Mouse (Mus musculus): Measurements from ENCODE around the gene Ptbp1. TPM values are rescaled to one million over a fixed set of nuclear protein-coding genes. Genes with fewer than 3 reads are reported as not detected.

Gene Ptbp1
- total RNA-seq (2017), result 165 and 178 TPM in 2 replicates

- peak; percentile 83 for ATAC-seq (replicated peaks in 1 of 2; ENCODE audit: insufficient read depth in 1 of 2, low FRiP score in 2 of 2, low TSS enrichment in 1 of 2, low read depth in 1 of 2, poor library complexity in 2 of 2, severe bottlenecking in 2 of 2)
Observed at GRCm38 (mm10) chr10:79853860-79854795, at the start of gene Ptbp1. Gene Ptbp1, plus strand, starts transcription at chr10:79854427.

- ATAC-seq (replicated peaks in 1 of 2; ENCODE audit: insufficient read depth in 1 of 2, low FRiP score in 2 of 2, low TSS enrichment in 1 of 2, low read depth in 1 of 2, poor library complexity in 2 of 2, severe bottlenecking in 2 of 2), result no peak
Observed at GRCm38 (mm10) chr10:79805636-79806035, 48.6 kb upstream of the Ptbp1 start.

DNA sequence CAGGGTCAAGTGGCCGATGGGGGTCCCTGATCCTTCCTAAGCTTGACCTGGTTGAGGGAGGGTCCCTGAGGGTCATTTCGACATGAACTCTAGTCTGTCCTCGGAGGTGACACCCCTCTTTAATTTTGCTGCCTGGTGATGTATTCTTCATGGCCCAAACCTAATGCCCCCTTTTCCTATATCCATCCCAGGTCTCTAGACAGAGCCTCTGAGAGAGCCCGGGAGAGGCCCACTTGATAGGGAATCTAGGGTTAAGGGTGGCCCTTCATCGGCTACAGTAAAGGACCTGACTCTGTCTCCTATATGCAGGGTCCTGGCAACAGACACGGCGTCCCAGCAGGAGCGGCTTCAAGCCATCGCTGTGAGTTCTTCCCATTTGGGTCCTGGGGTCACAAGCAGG, 47.9 kb upstream of the Ptbp1 start:
- ATAC-seq (replicated peaks in 1 of 2; ENCODE audit: insufficient read depth in 1 of 2, low FRiP score in 2 of 2, low TSS enrichment in 1 of 2, low read depth in 1 of 2, poor library complexity in 2 of 2, severe bottlenecking in 2 of 2), result no peak

GRCm38 (mm10) chr10:79806972-79807371, 47.3 kb upstream of the Ptbp1 start:
- ATAC-seq (replicated peaks in 1 of 2; ENCODE audit: insufficient read depth in 1 of 2, low FRiP score in 2 of 2, low TSS enrichment in 1 of 2, low read depth in 1 of 2, poor library complexity in 2 of 2, severe bottlenecking in 2 of 2), result no peak

DNA sequence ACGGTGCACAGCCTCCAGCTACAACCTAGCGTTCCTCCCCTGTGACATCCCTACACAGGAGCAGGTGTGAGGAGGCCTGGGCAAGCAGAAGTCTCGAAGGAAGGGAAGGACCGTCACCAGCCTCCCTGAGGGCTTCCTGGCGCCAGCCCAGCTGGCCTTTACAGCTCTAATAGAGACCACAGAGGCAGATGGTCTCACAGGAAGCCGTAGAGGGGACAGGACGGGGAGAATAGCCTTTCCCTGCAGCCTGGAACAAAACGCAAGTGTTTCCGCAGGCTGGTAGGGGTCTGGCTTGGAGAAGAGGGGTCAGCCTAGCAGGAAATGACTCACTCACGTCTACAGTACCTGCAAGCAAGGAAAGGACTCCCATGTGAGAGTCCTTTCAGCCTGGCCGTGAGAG, 46.4 kb upstream of the Ptbp1 start:
- no peak for ATAC-seq (replicated peaks in 1 of 2; ENCODE audit: insufficient read depth in 1 of 2, low FRiP score in 2 of 2, low TSS enrichment in 1 of 2, low read depth in 1 of 2, poor library complexity in 2 of 2, severe bottlenecking in 2 of 2)

DNA sequence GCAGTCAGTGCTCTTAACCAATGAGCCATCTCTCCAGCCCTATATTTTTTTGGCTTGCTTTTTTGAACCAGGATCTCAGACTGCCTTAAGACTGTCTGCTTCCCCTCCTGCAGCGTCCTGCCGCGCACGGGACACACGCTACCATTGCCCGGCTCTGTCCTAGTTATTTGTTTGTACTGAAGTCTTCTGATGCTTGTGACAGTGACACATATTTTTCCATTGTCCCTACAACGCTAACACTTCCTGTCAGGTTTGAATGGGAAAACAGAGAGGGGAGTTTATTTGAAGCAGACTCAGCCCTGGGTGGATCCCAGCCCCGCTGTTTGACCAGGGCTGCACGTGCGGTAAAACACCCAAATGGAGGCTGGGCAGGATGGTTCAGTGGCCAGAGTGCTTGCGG, 45.5 kb upstream of the Ptbp1 start:
- ATAC-seq (replicated peaks in 1 of 2; ENCODE audit: insufficient read depth in 1 of 2, low FRiP score in 2 of 2, low TSS enrichment in 1 of 2, low read depth in 1 of 2, poor library complexity in 2 of 2, severe bottlenecking in 2 of 2), result no peak

- ATAC-seq (replicated peaks in 1 of 2; ENCODE audit: insufficient read depth in 1 of 2, low FRiP score in 2 of 2, low TSS enrichment in 1 of 2, low read depth in 1 of 2, poor library complexity in 2 of 2, severe bottlenecking in 2 of 2), result peak; percentile 74 to 85
Observed at GRCm38 (mm10) chr10:79811736-79812637, 42.2 kb upstream of the Ptbp1 start.

DNA sequence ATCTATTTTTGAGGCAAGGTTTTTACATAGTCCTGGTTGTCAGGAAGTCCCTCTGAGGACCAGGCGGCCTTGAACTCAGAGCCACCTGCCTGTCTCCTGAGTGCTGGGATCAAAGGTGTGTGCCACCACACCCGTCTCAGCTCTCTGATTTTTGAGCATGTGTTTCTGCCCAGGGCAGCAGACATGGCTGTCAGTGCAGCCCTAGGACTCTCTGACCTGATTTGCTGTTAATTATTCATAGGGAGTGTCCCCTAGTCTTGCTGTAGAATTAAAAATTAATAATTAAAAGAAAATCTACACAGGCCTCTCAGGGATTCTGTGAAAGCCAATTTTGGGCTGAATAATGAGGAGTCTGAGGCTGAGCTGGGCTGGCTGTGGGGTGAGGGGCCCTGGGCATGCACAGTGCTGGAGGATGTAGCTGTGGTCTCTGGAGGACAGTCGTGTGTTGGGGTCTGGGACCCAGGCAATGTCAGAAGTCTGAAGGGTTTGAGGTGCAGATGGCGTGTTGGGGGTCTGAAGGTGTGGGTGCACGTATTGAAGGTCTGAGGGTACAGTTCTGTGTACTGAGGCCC, 39.9 kb upstream of the Ptbp1 start:
- no peak for ATAC-seq (replicated peaks in 1 of 2; ENCODE audit: insufficient read depth in 1 of 2, low FRiP score in 2 of 2, low TSS enrichment in 1 of 2, low read depth in 1 of 2, poor library complexity in 2 of 2, severe bottlenecking in 2 of 2)

GRCm38 (mm10) chr10:79815671-79816494, 38.3 kb upstream of the Ptbp1 start:
- no peak for ATAC-seq (replicated peaks in 1 of 2; ENCODE audit: insufficient read depth in 1 of 2, low FRiP score in 2 of 2, low TSS enrichment in 1 of 2, low read depth in 1 of 2, poor library complexity in 2 of 2, severe bottlenecking in 2 of 2)

- ATAC-seq (replicated peaks in 1 of 2; ENCODE audit: insufficient read depth in 1 of 2, low FRiP score in 2 of 2, low TSS enrichment in 1 of 2, low read depth in 1 of 2, poor library complexity in 2 of 2, severe bottlenecking in 2 of 2), result no peak
Observed at GRCm38 (mm10) chr10:79817111-79817510, 37.1 kb upstream of the Ptbp1 start.

- no peak for ATAC-seq (replicated peaks in 1 of 2; ENCODE audit: insufficient read depth in 1 of 2, low FRiP score in 2 of 2, low TSS enrichment in 1 of 2, low read depth in 1 of 2, poor library complexity in 2 of 2, severe bottlenecking in 2 of 2)
Observed at GRCm38 (mm10) chr10:79818225-79818624, 36.0 kb upstream of the Ptbp1 start.

- ATAC-seq (replicated peaks in 1 of 2; ENCODE audit: insufficient read depth in 1 of 2, low FRiP score in 2 of 2, low TSS enrichment in 1 of 2, low read depth in 1 of 2, poor library complexity in 2 of 2, severe bottlenecking in 2 of 2), result no peak
Observed at GRCm38 (mm10) chr10:79819606-79820005, 34.6 kb upstream of the Ptbp1 start.

DNA sequence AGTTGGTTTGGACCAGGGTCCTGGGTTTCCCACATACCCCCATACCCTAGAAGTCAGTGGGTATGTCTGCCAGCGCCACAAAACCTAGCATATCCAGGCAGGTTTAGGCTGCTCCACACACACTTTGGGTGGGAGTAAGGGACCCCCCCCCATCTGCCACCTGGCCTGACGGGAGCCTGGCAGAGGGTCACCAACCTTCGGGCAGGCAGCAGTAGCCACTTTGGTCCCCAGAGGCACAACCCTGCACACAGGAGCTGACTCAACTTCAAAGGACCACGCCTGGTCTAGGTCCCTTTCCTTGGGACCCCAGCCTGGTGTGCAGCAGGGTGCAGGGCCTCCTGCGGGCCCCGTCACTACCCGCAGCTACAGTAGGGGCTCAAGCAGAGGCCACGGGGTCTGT, 34.0 kb upstream of the Ptbp1 start:
- ATAC-seq (replicated peaks in 1 of 2; ENCODE audit: insufficient read depth in 1 of 2, low FRiP score in 2 of 2, low TSS enrichment in 1 of 2, low read depth in 1 of 2, poor library complexity in 2 of 2, severe bottlenecking in 2 of 2), result no peak

DNA sequence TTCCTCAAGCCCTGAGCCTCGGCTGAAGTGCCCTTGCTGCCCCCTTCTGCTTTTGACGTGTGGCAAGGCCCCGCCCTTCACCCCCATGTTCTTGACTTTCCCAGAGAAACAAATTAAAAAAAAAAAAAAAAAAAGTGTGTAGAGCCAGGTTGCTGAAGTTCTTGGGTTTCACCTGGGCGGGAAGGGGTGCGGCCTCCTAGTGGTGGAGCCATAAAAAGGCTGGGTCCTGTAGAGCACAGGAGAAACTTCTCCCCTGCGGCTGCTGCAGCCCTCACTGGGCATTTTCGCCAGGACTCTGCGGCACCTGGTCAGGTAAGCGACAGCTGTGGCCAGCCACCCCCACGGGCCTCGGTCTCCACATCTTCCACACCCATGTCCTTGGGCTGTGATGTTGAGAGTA, 33.4 kb upstream of the Ptbp1 start, which contains the start of gene Misp:
Gene Misp, plus strand, starts transcription at position 208 of the 400 bp plus-strand sequence.
- ATAC-seq (replicated peaks in 1 of 2; ENCODE audit: insufficient read depth in 1 of 2, low FRiP score in 2 of 2, low TSS enrichment in 1 of 2, low read depth in 1 of 2, poor library complexity in 2 of 2, severe bottlenecking in 2 of 2), result no peak

GRCm38 (mm10) chr10:79821731-79822130, 32.5 kb upstream of the Ptbp1 start:
- ATAC-seq (replicated peaks in 1 of 2; ENCODE audit: insufficient read depth in 1 of 2, low FRiP score in 2 of 2, low TSS enrichment in 1 of 2, low read depth in 1 of 2, poor library complexity in 2 of 2, severe bottlenecking in 2 of 2), result no peak

- ATAC-seq (replicated peaks in 1 of 2; ENCODE audit: insufficient read depth in 1 of 2, low FRiP score in 2 of 2, low TSS enrichment in 1 of 2, low read depth in 1 of 2, poor library complexity in 2 of 2, severe bottlenecking in 2 of 2), result no peak
Observed at GRCm38 (mm10) chr10:79822372-79822771, 31.9 kb upstream of the Ptbp1 start.

DNA sequence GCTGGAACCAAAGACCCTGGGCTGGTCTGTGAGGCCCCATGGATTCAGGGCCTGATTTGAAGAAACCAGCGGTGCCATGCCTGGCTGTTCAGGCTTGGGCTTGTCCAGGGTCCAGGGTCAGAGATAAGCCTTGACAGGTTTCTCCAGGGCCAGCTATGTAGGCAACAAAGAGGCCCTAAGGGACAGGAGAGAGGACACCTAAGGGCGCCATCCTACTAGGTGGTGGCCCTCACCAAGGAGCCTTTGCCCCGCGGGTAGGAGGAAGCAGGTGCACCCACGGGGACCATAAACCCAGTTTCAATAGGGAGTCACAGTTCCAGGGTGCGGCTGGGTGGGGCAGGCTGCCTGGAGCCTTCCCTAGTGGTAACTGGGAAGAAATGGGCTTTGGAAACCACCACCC, 31.2 kb upstream of the Ptbp1 start:
- ATAC-seq (replicated peaks in 1 of 2; ENCODE audit: insufficient read depth in 1 of 2, low FRiP score in 2 of 2, low TSS enrichment in 1 of 2, low read depth in 1 of 2, poor library complexity in 2 of 2, severe bottlenecking in 2 of 2), result no peak

Measured in hematopoietic stem cell, adult 5-6 weeks (primary cell).